Mouse (Mus musculus) liver, postnatal 0 days (tissue): ENCODE measurements around the gene Cstb. TPM values are rescaled to one million over a fixed set of nuclear protein-coding genes. Genes with fewer than 3 reads are reported as not detected.

Experiments used
- ATAC-seq: fragments of 200-750 bp; cut with Nextera tagmentation; 2 replicates; pipeline ENCODE4 v1.8.0; 2017; ENCODE audit warnings: mild to moderate bottlenecking, moderate library complexity
- DNase-seq: peaks from one replicate; pipeline ENCODE4 v3.0.0-alpha.2; 2016
- H3K27ac ChIP-seq: fragments of 300-500 bp; sonication (generic); 2 replicates; pipeline ENCODE4 v1.5.1; 2014; ENCODE audit warnings: antibody characterized with exemption, moderate library complexity, mild to moderate bottlenecking, low read depth
- H3K27me3 ChIP-seq: fragments of 300-500 bp; sonication (generic); 2 replicates; pipeline ENCODE4 v1.6.1; 2014; ENCODE audit warnings: low read length, control low read depth, mixed read lengths; ENCODE audit not compliant: insufficient read depth
- H3K36me3 ChIP-seq: fragments of 300-500 bp; sonication (generic); replicated peaks from 2 replicates; pipeline ENCODE4 v1.6.1; 2014; ENCODE audit warnings: mild to moderate bottlenecking, control low read depth, low read length, moderate library complexity, mixed read lengths; ENCODE audit not compliant: insufficient read depth
- H3K4me1 ChIP-seq: fragments of 300-500 bp; sonication (generic); 2 replicates; pipeline ENCODE4 v1.6.1; 2014; ENCODE audit warnings: antibody characterized with exemption, mild to moderate bottlenecking, control low read depth; ENCODE audit not compliant: insufficient read depth
- H3K4me2 ChIP-seq: fragments of 300-500 bp; sonication (generic); 2 replicates; pipeline ENCODE4 v1.6.1; 2014; ENCODE audit warnings: low read depth, mild to moderate bottlenecking, low read length, moderate library complexity, mixed read lengths
- H3K4me3 ChIP-seq: fragments of 300-500 bp; sonication (generic); 2 replicates; pipeline ENCODE4 v1.5.1; 2014; ENCODE audit warnings: low read depth, low read length
- H3K9ac ChIP-seq: fragments of 300-500 bp; sonication (generic); replicated peaks from 2 replicates; pipeline ENCODE4 v1.6.1; 2014; ENCODE audit warnings: mild to moderate bottlenecking, moderate library complexity
- H3K9me3 ChIP-seq: fragments of 300-500 bp; sonication (generic); 2 replicates; pipeline ENCODE4 v1.6.1; 2016; ENCODE audit warnings: mild to moderate bottlenecking, control low read depth, low read length, mixed read lengths
- CTCF ChIP-seq: sonication (generic); IDR thresholded peaks from 2 replicates; pipeline ENCODE4 v1.5.1; 2016; ENCODE audit warnings: antibody characterized with exemption, low read depth
- EP300 ChIP-seq: IDR thresholded peaks from 2 replicates; pipeline ENCODE4 v1.6.1; 2016; ENCODE audit warnings: antibody characterized with exemption, low read depth, mild to moderate bottlenecking
- WGBS: fragments of 180-500 bp; shearing (Covaris S2); extraction: QIAGEN DNeasy Blood & Tissue Kit; methylation state at CpG from one replicate; pipeline ENCODE4 v1.1.7; 2014; ENCODE audit not compliant: insufficient replicate concordance; 5-methylcytosine and 5-hydroxymethylcytosine counted together
- polyA plus RNA-seq: library from polyadenylated mRNA; unstranded; fragments of >200 nt; fragmentation: Nextera tagmentation; extraction: Ambion mirVana; gene quantifications from 2 replicates; pipeline ENCODE4 v1.2.1, GENCODE M21; 2015

The Cstb gene
- polyA plus RNA-seq, 1 experiment from 2014 or later: 187 TPM

GRCm38 (mm10) chr10:78392072-78392471, 33.4 kb upstream of the Cstb start:
- peak overlapping the region; percentile 42; the same call in 1 of the 2 replicates for H3K4me2 ChIP-seq
- H3K27me3 ChIP-seq: peaks cover 12% of the 10 kb centered on the region
- no peaks in the 10 kb centered on the region for H3K9me3 ChIP-seq
- DNase-seq (peak; percentile 86), ATAC-seq (peak; percentile 78)
- H3K4me1 ChIP-seq: peaks cover 3% of the 10 kb centered on the region; the same call in 1 of the 2 replicates
- no peak overlapping the region for H3K27ac ChIP-seq
- H3K9ac ChIP-seq: no peak overlapping the region
- H3K4me3 ChIP-seq: no peak overlapping the region
- H3K36me3 ChIP-seq: no peaks in the 10 kb centered on the region
- TF ChIP-seq EP300: no peak
- TF ChIP-seq CTCF: peak; percentile 96
- 1% methylated on average over 18 of the region's 18 CpGs for WGBS

- Histone ChIP-seq H3K27me3 (peaks cover 12% of the 10 kb centered on the region), H3K4me1 (peaks cover 10% of the 10 kb centered on the region), H3K4me3 (no peak overlapping the region), H3K9me3 (no peaks in the 10 kb centered on the region), H3K9ac (no peak overlapping the region), H3K27ac (no peak overlapping the region), H3K36me3 (peaks cover 3% of the 10 kb centered on the region; the same call in 1 of the 2 replicates), H3K4me2 (no peak overlapping the region)
- no peak for ATAC-seq
- WGBS: 89% methylated on average over 3 of the region's 3 CpGs
- TF ChIP-seq CTCF (no peak), EP300 (no peak)
- no peak for DNase-seq
Observed at GRCm38 (mm10) chr10:78395377-78395776, 30.1 kb upstream of the Cstb start.

GRCm38 (mm10) chr10:78395819-78396624, 29.4 kb upstream of the Cstb start:
- Histone ChIP-seq H3K27me3 (peaks cover 10% of the 10 kb centered on the region), H3K4me2 (no peak overlapping the region), H3K9ac (no peak overlapping the region), H3K27ac (no peak overlapping the region), H3K4me1 (peaks cover 10% of the 10 kb centered on the region), H3K4me3 (no peak overlapping the region), H3K36me3 (peaks cover 9% of the 10 kb centered on the region), H3K9me3 (no peaks in the 10 kb centered on the region)
- 16% methylated on average over 17 of the region's 17 CpGs for WGBS
- TF ChIP-seq CTCF (peak; percentile 89), EP300 (no peak)
- DNase-seq: peak; percentile 95
- peak; percentile 26; the same call in 1 of the 2 replicates for ATAC-seq

- TF ChIP-seq CTCF: no peak
- TF ChIP-seq EP300: no peak
- no peaks in the 10 kb centered on the region for H3K9me3 ChIP-seq
- 51% methylated on average over 4 of the region's 4 CpGs for WGBS
- H3K4me3 ChIP-seq: no peak overlapping the region
- peaks cover 14% of the 10 kb centered on the region for H3K36me3 ChIP-seq
- no peak overlapping the region for H3K9ac ChIP-seq
- DNase-seq (no peak), ATAC-seq (no peak)
- no peak overlapping the region for H3K27ac ChIP-seq
- H3K4me1 ChIP-seq: peaks cover 10% of the 10 kb centered on the region
- H3K4me2 ChIP-seq: no peak overlapping the region
- H3K27me3 ChIP-seq: peaks cover 5% of the 10 kb centered on the region
Observed at GRCm38 (mm10) chr10:78396625-78396885, 28.9 kb upstream of the Cstb start.

- Histone ChIP-seq H3K4me3 (no peak overlapping the region), H3K4me1 (peaks cover 8% of the 10 kb centered on the region), H3K9ac (no peak overlapping the region; the same call in 1 of the 2 replicates), H3K27me3 (no peaks in the 10 kb centered on the region), H3K27ac (0 out of 2 replicates have a peak overlapping the region, but pooled peaks have one; percentile 3), H3K9me3 (no peaks in the 10 kb centered on the region), H3K36me3 (peaks cover 39% of the 10 kb centered on the region), H3K4me2 (no peak overlapping the region)
- 43% methylated on average over 17 of the region's 17 CpGs for WGBS
- DNase-seq (peak; percentile 78), ATAC-seq (peak; percentile 82)
- TF ChIP-seq EP300 (peak; percentile 63), CTCF (no peak)
Observed at GRCm38 (mm10) chr10:78399090-78399657, 26.3 kb upstream of the Cstb start.

- Histone ChIP-seq H3K27ac (no peak overlapping the region), H3K27me3 (no peaks in the 10 kb centered on the region), H3K4me1 (peaks cover 8% of the 10 kb centered on the region), H3K36me3 (peaks cover 56% of the 10 kb centered on the region), H3K4me2 (no peak overlapping the region), H3K9me3 (no peaks in the 10 kb centered on the region), H3K9ac (no peak overlapping the region; the same call in 1 of the 2 replicates), H3K4me3 (no peak overlapping the region)
- DNase-seq (no peak), ATAC-seq (no peak)
- TF ChIP-seq CTCF (no peak), EP300 (no peak)
- 64% methylated on average over 2 of the region's 2 CpGs for WGBS
Observed at GRCm38 (mm10) chr10:78401127-78401526, 24.3 kb upstream of the Cstb start.
